Mouse (Mus musculus) midbrain, embryonic 16.5 days (tissue): ENCODE measurements around the gene Prr5l. TPM values are rescaled to one million over a fixed set of nuclear protein-coding genes. Genes with fewer than 3 reads are reported as not detected.

ENCODE experiments used
- polyA plus RNA-seq: library from polyadenylated mRNA; unstranded; fragments of >200 nt; fragmentation: Nextera tagmentation; extraction: Ambion mirVana; gene quantifications from 2 replicates; pipeline ENCODE4 v1.2.1, GENCODE M21; 2015

Gene Prr5l
- polyA plus RNA-seq, 1 experiment from 2014 or later = 4.7 TPM

Other genes with a start within 250 kb of the Prr5l start
- gene Rag1, start 233.5 kb downstream of the Prr5l start, polyA plus RNA-seq = 0.13 and 0.16 TPM in 2 replicates
- 48.3 and 50.7 TPM in 2 replicates for gene B230118H07Rik, start 233.5 kb downstream of the Prr5l start, polyA plus RNA-seq
- 5.2 and 6.8 TPM in 2 replicates for gene Traf6, start 204.6 kb downstream of the Prr5l start, polyA plus RNA-seq
- 105 and 119 TPM in 2 replicates for gene Commd9, start 3.2 kb upstream of the Prr5l start, polyA plus RNA-seq